Mouse (Mus musculus) forebrain, embryonic 11.5 days (tissue): ENCODE results near the gene Sorl1. TPM values are rescaled to one million over a fixed set of nuclear protein-coding genes. Genes with fewer than 3 reads are reported as not detected.

Experiments used
- ATAC-seq: fragments of 200-750 bp; cut with Nextera tagmentation; replicated peaks from 2 replicates; pipeline ENCODE4 v1.8.0; 2017; ENCODE audit warnings: moderate TSS enrichment; ENCODE audit not compliant: low FRiP score
- DNase-seq: peaks from one replicate; pipeline ENCODE4 v3.0.0-alpha.2; 2017; ENCODE audit warnings: low spot score
- H3K27ac ChIP-seq: fragments of 300-500 bp; sonication (generic); 2 replicates; pipeline ENCODE4 v1.5.1; 2014; ENCODE audit warnings: low read depth, low read length
- H3K27me3 ChIP-seq: fragments of 300-500 bp; sonication (generic); 2 replicates; pipeline ENCODE4 v1.6.1; 2014; ENCODE audit warnings: mild to moderate bottlenecking, low read length, mixed read lengths; ENCODE audit not compliant: control insufficient read depth, insufficient read depth
- H3K36me3 ChIP-seq: fragments of 300-500 bp; sonication (generic); 2 replicates; pipeline ENCODE4 v1.6.1; 2014; ENCODE audit warnings: mild to moderate bottlenecking, low read length, moderate library complexity, mixed read lengths; ENCODE audit not compliant: control insufficient read depth, insufficient read depth
- H3K4me1 ChIP-seq: fragments of 300-500 bp; sonication (generic); replicated peaks from 2 replicates; pipeline ENCODE4 v1.6.1; 2014; ENCODE audit warnings: low read length, mixed read lengths; ENCODE audit not compliant: control insufficient read depth, insufficient read depth
- H3K4me2 ChIP-seq: fragments of 300-500 bp; sonication (generic); 2 replicates; pipeline ENCODE4 v1.6.1; 2014; ENCODE audit warnings: low read depth, mild to moderate bottlenecking, low read length, moderate library complexity, mixed read lengths; ENCODE audit not compliant: severe bottlenecking
- H3K4me3 ChIP-seq: fragments of 300-500 bp; sonication (generic); 2 replicates; pipeline ENCODE4 v1.5.1; 2014; ENCODE audit warnings: low read depth, low read length
- H3K9ac ChIP-seq: fragments of 300-500 bp; sonication (generic); 2 replicates; pipeline ENCODE4 v1.6.1; 2014; ENCODE audit warnings: low read length
- H3K9me3 ChIP-seq: fragments of 300-500 bp; sonication (generic); 2 replicates; pipeline ENCODE4 v1.6.1; 2016; ENCODE audit warnings: low read length, mixed read lengths; ENCODE audit not compliant: control insufficient read depth
- WGBS: fragments of 180-500 bp; shearing (Covaris S2); extraction: QIAGEN DNeasy Blood & Tissue Kit; methylation state at CpG from one replicate; pipeline ENCODE4 v1.1.7; 2014; 5-methylcytosine and 5-hydroxymethylcytosine counted together
- polyA plus RNA-seq: library from polyadenylated mRNA; unstranded; fragments of >200 nt; fragmentation: Nextera tagmentation; extraction: Ambion mirVana; gene quantifications from 2 replicates; pipeline ENCODE4 v1.2.1, GENCODE M21; 2014

Gene Sorl1
- polyA plus RNA-seq: 7.0 and 8.1 TPM in 2 replicates

- H3K27ac ChIP-seq: no peak within 1 kb of the TSS
- H3K4me1 ChIP-seq: peaks cover 6% of the 10 kb centered on the region; the same call in 1 of the 2 replicates
- H3K9ac ChIP-seq: peak within 1 kb of the TSS; percentile 81
- DNase-seq: peak; percentile 83
- peak within 1 kb of the TSS; percentile 95 for H3K4me2 ChIP-seq
- peak within 1 kb of the TSS; percentile 71 for H3K4me3 ChIP-seq
- WGBS: under 1% methylated on average over 85 of the region's 94 CpGs
- H3K27me3 ChIP-seq: peaks cover 6% of the 10 kb centered on the region; the same call in 1 of the 2 replicates
- no peaks in the 10 kb centered on the region for H3K9me3 ChIP-seq
- H3K36me3 ChIP-seq: no peaks in the 10 kb centered on the region
- ATAC-seq: peak; percentile 87
Observed at GRCm38 (mm10) chr9:42123713-42124576, at the start of gene Sorl1. TSS of gene Sorl1 (minus strand) at chr9:42124297.

DNA sequence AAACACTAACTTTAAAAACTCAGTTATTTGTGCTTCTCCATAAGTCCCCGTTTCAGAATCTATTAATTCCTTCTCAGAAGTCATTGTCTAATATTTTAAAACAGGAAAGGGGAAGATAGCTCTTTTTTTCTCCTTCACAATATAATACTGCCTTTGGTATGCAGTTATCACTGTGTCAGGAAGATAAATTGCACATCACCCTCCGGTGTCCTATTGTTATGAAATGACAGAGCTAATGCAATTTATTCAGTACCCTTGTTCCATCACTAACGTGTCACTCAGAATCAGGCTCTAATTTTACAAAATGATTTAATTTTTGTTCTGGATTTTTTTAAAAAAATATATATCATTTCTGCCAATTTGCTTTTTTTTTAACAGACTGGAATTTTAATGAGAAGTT, 49.7 kb upstream of the Sorl1 start:
- Histone ChIP-seq H3K9me3 (no peaks in the 10 kb centered on the region), H3K4me2 (no peak overlapping the region), H3K4me3 (no peak overlapping the region), H3K27me3 (no peaks in the 10 kb centered on the region), H3K9ac (no peak overlapping the region), H3K27ac (no peak overlapping the region), H3K36me3 (no peaks in the 10 kb centered on the region), H3K4me1 (0 out of 2 replicates have a peak, but pooled peaks cover 7% of the 10 kb centered on the region)
- ATAC-seq (no peak), DNase-seq (no peak)
- WGBS: 87% methylated on average over 3 of the region's 3 CpGs

DNA sequence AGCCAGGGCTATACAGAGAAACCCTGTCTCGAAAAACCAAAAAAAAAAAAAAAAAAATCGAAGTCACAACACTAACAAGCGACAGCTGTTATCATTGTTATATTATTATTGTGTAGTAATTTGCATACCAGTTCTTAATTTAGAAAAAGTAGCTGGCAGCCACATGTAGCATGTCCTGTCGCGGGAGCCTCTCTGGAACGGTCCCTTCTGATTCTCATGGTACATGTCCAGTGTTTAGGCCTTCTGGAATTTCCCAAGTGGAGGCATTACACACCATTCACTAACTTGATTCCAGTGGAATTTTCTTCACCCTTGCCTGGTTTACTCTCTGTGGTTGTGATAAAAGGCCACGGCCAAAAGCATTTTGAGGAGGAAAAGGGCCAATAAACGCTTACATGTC, 45.4 kb upstream of the Sorl1 start:
- no peak overlapping the region for H3K9ac ChIP-seq
- ATAC-seq (no peak), DNase-seq (no peak)
- 0 out of 2 replicates have a peak, but pooled peaks cover 2% of the 10 kb centered on the region for H3K4me1 ChIP-seq
- no peaks in the 10 kb centered on the region for H3K27me3 ChIP-seq
- H3K36me3 ChIP-seq: no peaks in the 10 kb centered on the region
- 90% methylated on average over 8 of the region's 8 CpGs for WGBS
- H3K4me2 ChIP-seq: no peak overlapping the region
- no peak overlapping the region for H3K27ac ChIP-seq
- H3K4me3 ChIP-seq: no peak overlapping the region
- no peaks in the 10 kb centered on the region for H3K9me3 ChIP-seq

DNA sequence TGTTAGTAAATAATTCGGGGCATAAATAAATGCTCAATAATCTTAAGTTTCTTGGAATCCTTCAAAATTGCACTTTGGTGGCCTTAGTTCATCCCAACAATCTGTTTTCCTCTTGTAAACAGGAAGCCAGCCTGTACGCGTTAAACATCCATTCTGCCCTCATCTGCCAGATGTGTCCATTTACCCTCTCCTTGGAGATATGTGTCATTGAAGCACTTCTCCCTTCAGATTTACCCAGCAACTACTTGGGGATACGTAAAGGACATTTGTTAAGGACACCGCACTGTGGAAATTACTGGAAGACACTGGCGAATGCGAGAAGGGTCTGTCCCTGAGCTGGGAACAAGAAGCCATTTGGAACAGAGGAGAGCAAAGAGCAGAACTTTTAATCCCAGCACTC, 44.9 kb upstream of the Sorl1 start:
- Histone ChIP-seq H3K27ac (no peak overlapping the region), H3K4me1 (no peaks in the 10 kb centered on the region), H3K36me3 (no peaks in the 10 kb centered on the region), H3K27me3 (no peaks in the 10 kb centered on the region), H3K9ac (no peak overlapping the region), H3K4me2 (no peak overlapping the region), H3K4me3 (no peak overlapping the region), H3K9me3 (no peaks in the 10 kb centered on the region)
- ATAC-seq (no peak), DNase-seq (no peak)
- 94% methylated on average over 7 of the region's 7 CpGs for WGBS

DNA sequence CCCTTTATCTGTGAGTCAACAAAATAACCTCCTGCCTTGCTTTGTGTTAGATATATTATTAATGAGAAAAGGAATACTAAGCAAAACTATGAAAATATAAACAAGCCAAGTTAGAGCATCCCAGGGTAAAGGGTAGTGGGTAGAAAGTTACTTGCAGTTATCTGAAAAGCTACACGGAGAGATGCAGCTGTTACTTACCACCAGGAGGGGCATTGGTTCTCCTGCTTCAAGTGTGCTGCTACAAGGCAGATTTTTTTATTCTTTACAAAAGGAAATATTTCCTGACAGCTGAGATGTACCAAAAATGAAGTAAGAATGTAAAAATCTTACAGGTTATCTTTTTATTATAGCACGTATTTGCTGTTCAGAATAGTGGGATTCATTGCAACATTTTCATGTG, 40.8 kb upstream of the Sorl1 start:
- DNase-seq (no peak), ATAC-seq (no peak)
- Histone ChIP-seq H3K27ac (no peak overlapping the region), H3K27me3 (no peaks in the 10 kb centered on the region), H3K4me1 (no peaks in the 10 kb centered on the region), H3K4me3 (no peak overlapping the region), H3K9me3 (no peaks in the 10 kb centered on the region), H3K9ac (no peak overlapping the region), H3K36me3 (no peaks in the 10 kb centered on the region), H3K4me2 (no peak overlapping the region)
- WGBS: 73% methylated on average over 2 of the region's 2 CpGs

GRCm38 (mm10) chr9:42163011-42163410, 38.9 kb upstream of the Sorl1 start:
- no peaks in the 10 kb centered on the region for H3K4me1 ChIP-seq
- DNase-seq: no peak
- H3K4me3 ChIP-seq: no peak overlapping the region
- 91% methylated on average over 4 of the region's 4 CpGs for WGBS
- H3K9ac ChIP-seq: no peak overlapping the region
- ATAC-seq: no peak
- H3K4me2 ChIP-seq: no peak overlapping the region
- H3K27me3 ChIP-seq: no peaks in the 10 kb centered on the region
- H3K9me3 ChIP-seq: no peaks in the 10 kb centered on the region
- H3K27ac ChIP-seq: no peak overlapping the region
- no peaks in the 10 kb centered on the region for H3K36me3 ChIP-seq

DNA sequence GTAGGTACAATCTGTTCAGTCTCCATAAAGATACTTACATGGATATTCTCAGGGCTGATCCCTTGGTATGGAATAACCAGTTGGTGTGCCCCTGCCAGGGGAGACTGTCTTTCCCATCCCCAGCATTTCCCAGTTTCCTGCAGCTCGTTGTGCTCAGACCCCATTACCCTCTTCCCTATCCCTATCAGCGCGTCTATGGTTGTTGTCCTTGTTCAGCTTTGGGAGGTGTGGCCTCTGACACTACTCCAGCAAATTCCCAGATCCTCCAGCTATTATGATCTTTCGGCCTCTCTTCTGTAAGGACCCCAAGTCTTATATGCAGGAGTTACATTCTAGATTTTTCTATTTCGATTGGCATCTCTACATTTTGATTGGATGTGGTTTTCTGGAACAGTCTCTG, 35.3 kb upstream of the Sorl1 start:
- no peak overlapping the region for H3K27ac ChIP-seq
- no peaks in the 10 kb centered on the region for H3K4me1 ChIP-seq
- peak; percentile 14 for DNase-seq
- WGBS: 79% methylated on average over 5 of the region's 5 CpGs
- ATAC-seq: no peak
- H3K9ac ChIP-seq: no peak overlapping the region
- no peak overlapping the region for H3K4me3 ChIP-seq
- H3K36me3 ChIP-seq: no peaks in the 10 kb centered on the region
- H3K4me2 ChIP-seq: no peak overlapping the region
- H3K9me3 ChIP-seq: no peaks in the 10 kb centered on the region
- no peaks in the 10 kb centered on the region for H3K27me3 ChIP-seq

DNA sequence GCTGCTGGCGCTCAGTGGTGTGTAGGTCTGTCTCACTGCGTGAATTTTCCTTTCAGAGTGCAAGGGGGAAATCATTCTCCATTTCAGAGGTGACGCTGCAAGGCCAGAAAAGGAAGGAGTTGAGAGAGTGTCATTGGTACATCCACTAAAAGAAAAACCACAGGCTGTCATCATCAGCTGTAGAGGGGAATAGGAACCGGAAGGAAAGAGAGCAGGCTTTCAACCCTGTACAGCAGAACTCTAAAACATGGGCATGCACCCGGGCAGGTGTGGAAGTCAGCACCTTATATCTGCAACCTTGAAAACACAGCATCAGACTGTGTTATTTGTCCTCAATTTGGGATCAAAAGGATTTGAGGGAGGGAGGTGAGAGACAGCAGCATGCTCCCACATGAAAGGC, 34.6 kb upstream of the Sorl1 start:
- Histone ChIP-seq H3K9me3 (no peaks in the 10 kb centered on the region), H3K36me3 (no peaks in the 10 kb centered on the region), H3K9ac (no peak overlapping the region), H3K4me2 (no peak overlapping the region), H3K27ac (no peak overlapping the region), H3K4me3 (no peak overlapping the region), H3K27me3 (no peaks in the 10 kb centered on the region), H3K4me1 (no peaks in the 10 kb centered on the region)
- 80% methylated on average over 5 of the region's 5 CpGs for WGBS
- no peak for ATAC-seq
- peak; percentile 17 for DNase-seq

- Histone ChIP-seq H3K4me1 (no peaks in the 10 kb centered on the region), H3K36me3 (no peaks in the 10 kb centered on the region), H3K27ac (no peak overlapping the region), H3K4me2 (no peak overlapping the region), H3K9ac (no peak overlapping the region), H3K27me3 (no peaks in the 10 kb centered on the region), H3K4me3 (no peak overlapping the region), H3K9me3 (no peaks in the 10 kb centered on the region)
- WGBS: 87% methylated on average over 5 of the region's 5 CpGs
- peak; percentile 23 for DNase-seq
- no peak for ATAC-seq
Observed at GRCm38 (mm10) chr9:42157981-42158380, 33.9 kb upstream of the Sorl1 start.
